Mouse (Mus musculus) liver, embryonic 14.5 days (tissue): ENCODE data around the gene Pdhb.

Experiments used
- CTCF ChIP-seq: IDR thresholded peaks from 2 replicates; pipeline ENCODE4 v1.5.1; 2016; ENCODE audit warnings: antibody characterized with exemption, low read depth, control low read depth
- EP300 ChIP-seq: IDR thresholded peaks from 2 replicates; pipeline ENCODE4 v1.6.1; 2016; ENCODE audit warnings: antibody characterized with exemption, low read depth

DNA sequence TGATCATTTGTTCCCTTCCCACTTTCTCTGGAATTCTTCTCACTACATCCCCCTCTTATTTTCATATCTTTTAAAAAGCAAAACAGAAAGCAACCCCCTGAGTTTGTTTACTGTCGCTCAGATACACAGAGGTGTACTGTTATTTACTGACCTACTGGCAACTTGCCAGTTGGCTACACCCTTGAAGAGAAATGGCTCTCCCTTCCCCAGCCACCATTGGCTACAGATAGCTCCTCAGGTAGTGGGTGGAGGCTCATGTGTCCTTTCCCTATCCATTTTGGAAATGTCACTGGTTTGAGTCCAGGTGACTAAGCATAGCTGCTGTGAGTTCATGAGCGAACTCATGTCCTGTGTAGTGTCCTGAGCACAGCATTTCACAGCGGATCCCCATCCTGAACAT, 28.9 kb upstream of the Pdhb start:
- TF ChIP-seq CTCF = no peak
- no peak for TF ChIP-seq EP300
